Mouse (Mus musculus) liver, adult 2 months (tissue): Measurements from ENCODE around the gene Kdm2a.

Source experiments
- CTCF ChIP-seq: fragments of 200-500 bp; IDR thresholded peaks from 2 replicates; pipeline ENCODE4 v1.5.1; 2011; ENCODE audit warnings: low read depth, low read length, control low read depth
- POLR2A ChIP-seq: fragments of 200-500 bp; IDR thresholded peaks from 2 replicates; pipeline ENCODE4 v1.6.1; 2011; ENCODE audit warnings: low read length, control low read depth; ENCODE audit not compliant: insufficient read depth; ENCODE audit errors: extremely low read depth

GRCm38 (mm10) chr19:4438791-4439160 lies 40.7 kb upstream of the Kdm2a start:
- TF ChIP-seq POLR2A (no peak), CTCF (no peak)
